Comparison of ENCODE assay signal across 24 mouse cellular contexts in genomic region chr15:89376040-89376439, GRCm38 (mm10). TPM values are rescaled to one million over a fixed set of nuclear protein-coding genes. Genes with fewer than 3 reads are reported as not detected.
"Had no signal": no experiment of that assay in that cellular context is flagged by ENCODE, and none has a peak within 500 bp of the region (broad histone marks: within the 10 kb centered on the region; RNA-seq: fewer than 3 reads in every experiment).

No protein-coding gene starts in this region.

- H3K4me2 ChIP-seq: limb, embryonic 13.5 days; liver, embryonic 11.5 days; liver, embryonic 15.5 days; midbrain, embryonic 12.5 days; neural tube, embryonic 13.5 days had no signal

- DNase-seq: kidney, adult 18-20 months; layer of hippocampus, adult 9-11 months; lung, adult 2 months; lung, postnatal 14 days; lung, postnatal 4 days; retina, postnatal 1 day; right cerebral cortex, postnatal 25 days; thymus, adult 18-20 months; thymus, postnatal 36 days had no signal

- H3K27ac ChIP-seq: layer of hippocampus, adult 2 months; limb, embryonic 10.5 days; limb, embryonic 13.5 days; liver, embryonic 15.5 days; midbrain, embryonic 12.5 days; neural tube, embryonic 13.5 days had no signal

- H3K9me3 ChIP-seq: limb, embryonic 10.5 days; limb, embryonic 13.5 days; liver, embryonic 15.5 days; midbrain, embryonic 12.5 days; neural tube, embryonic 13.5 days had no signal

- ATAC-seq: intestine, embryonic 16.5 days; midbrain, embryonic 16.5 days had no signal

- H3K4me3 ChIP-seq: layer of hippocampus, adult 2 months; limb, embryonic 10.5 days; limb, embryonic 13.5 days; liver, embryonic 15.5 days; midbrain, embryonic 12.5 days; myocyte; neural tube, embryonic 13.5 days had no signal

- H3K9ac ChIP-seq: limb, embryonic 13.5 days; liver, embryonic 15.5 days; midbrain, embryonic 12.5 days; neural tube, embryonic 13.5 days had no signal

RNA-seq across cellular contexts. Expression of gene Tymp, which starts 0.8 kb away (rescaled TPM):
- total RNA-seq: megakaryocyte-erythroid progenitor cell, adult 5-6 weeks had no signal

RNA-seq across cellular contexts. Expression of gene Odf3b, which starts 3.0 kb away (rescaled TPM):
- total RNA-seq: monocyte, adult 5-6 weeks; neutrophil, adult 5-6 weeks had no signal
- polyA plus RNA-seq: myocyte had no signal

RNA-seq across cellular contexts. Expression of gene Klhdc7b, which starts 8.7 kb away (rescaled TPM):
- total RNA-seq: megakaryocyte-erythroid progenitor cell, adult 5-6 weeks; monocyte, adult 5-6 weeks; neutrophil, adult 5-6 weeks had no signal
- polyA plus RNA-seq: intestine, embryonic 16.5 days; liver, embryonic 11.5 days; liver, embryonic 15.5 days; midbrain, embryonic 12.5 days; myocyte; neural tube, embryonic 13.5 days; spleen, adult 2 months; urinary bladder, adult 2 months had no signal
